Comparison of ENCODE assay signal across 8 mouse cellular contexts in the genomic region with DNA sequence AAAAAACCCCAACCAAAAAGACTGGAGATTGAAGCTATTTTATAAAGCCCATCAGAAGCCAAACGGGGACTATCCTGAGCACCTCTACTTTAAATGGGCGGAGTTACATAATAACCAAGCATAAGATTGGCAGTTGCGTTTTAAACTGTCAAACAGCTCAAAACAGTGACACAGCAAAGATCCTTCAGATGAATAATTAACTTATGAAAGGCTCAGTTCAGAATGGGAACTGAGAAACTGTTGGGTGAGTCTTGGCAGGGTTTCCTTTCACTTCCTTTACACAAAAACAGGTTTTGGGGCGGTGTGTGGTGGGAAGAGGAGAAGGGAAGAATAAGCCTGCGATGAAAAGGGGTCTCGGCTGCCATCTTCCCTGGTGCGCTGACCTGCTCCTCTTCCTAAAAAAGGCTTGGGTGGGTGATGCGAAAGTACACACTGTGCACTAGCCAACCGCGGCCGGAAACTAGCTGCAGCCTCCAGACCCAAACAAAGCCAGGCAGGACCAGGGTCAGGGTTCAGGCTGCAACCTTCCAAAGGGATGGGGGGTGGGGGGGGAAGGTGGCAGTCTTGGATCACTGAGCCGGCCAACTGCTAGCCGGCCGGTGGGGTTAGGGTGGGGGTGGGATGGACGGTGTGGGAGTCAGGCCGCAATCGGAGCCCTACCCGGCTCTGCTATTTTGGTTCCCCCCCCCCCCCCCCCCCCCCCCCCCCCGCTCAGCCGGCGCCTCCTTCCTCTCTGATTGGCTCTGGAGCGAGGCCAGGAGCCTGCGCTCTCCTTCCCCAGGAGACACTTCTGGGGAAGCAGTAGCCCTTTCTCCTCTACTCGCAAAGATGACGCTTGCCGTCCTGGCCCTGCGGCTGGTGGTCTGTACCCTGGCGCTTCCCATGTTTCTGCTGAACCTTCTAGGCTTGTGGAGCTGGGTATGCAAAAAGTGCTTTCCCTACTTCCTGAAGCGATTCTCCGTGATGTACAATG. TPM values are rescaled to one million over a fixed set of nuclear protein-coding genes. Genes with fewer than 3 reads are reported as not detected.
DNase-seq lines count a peak whose midpoint lies in the region; ATAC-seq and TF ChIP-seq lines count a peak whose summit lies in the region.

A gene (plus strand): TSS at position 122 of the 973 bp plus-strand sequence.

- peak within 1 kb of the TSS; percentile 88 for H3K4me2 ChIP-seq in heart, embryonic 12.5 days
- peak within 1 kb of the TSS; percentile 70 for H3K4me2 ChIP-seq in kidney, postnatal 0 days (ENCODE audit: low read length)

- H3K9ac ChIP-seq in heart, embryonic 12.5 days = peak within 1 kb of the TSS; percentile 77
- H3K9ac ChIP-seq in kidney, postnatal 0 days (ENCODE audit: low read depth, low read length) = peak within 1 kb of the TSS; percentile 63
- H3K9ac ChIP-seq in liver, adult 2 months (ENCODE audit: low read depth, low read length) = peak within 1 kb of the TSS; percentile 94

- ATAC-seq in erythroid progenitor cell, adult 5-6 weeks (replicated peaks; ENCODE audit: low FRiP score, poor library complexity, severe bottlenecking) = peak; percentile 75
- ATAC-seq in heart, embryonic 12.5 days (ENCODE audit: insufficient number of reproducible peaks, low FRiP score) = peak; percentile 87
- peak; percentile 81 for ATAC-seq in kidney, postnatal 0 days (replicated peaks; ENCODE audit: low FRiP score, low read depth)
- peak; percentile 78 for ATAC-seq in monocyte, adult 5-6 weeks (replicated peaks; ENCODE audit: insufficient number of reproducible peaks, low FRiP score, low TSS enrichment, poor library complexity, severe bottlenecking)

- TF ChIP-seq CTCF in kidney, postnatal 0 days (IDR thresholded peaks at IDR 0.05; ENCODE audit: low read depth) = no peak
- no peak for TF ChIP-seq CTCF in liver, adult 2 months (IDR thresholded peaks at IDR 0.05; ENCODE audit: low read depth, low read length)

- H3K4me3 ChIP-seq in brown adipose tissue, adult 24 weeks (ENCODE audit: insufficient read depth, low read depth, low read length) = peak within 1 kb of the TSS; percentile 70
- H3K4me3 ChIP-seq in heart, embryonic 12.5 days = peak within 1 kb of the TSS; percentile 57
- peak within 1 kb of the TSS; percentile 43 for H3K4me3 ChIP-seq in kidney, postnatal 0 days (replicated peaks; ENCODE audit: low read depth, low read length)
- peak within 1 kb of the TSS; percentile 94 for H3K4me3 ChIP-seq in liver, adult 2 months (ENCODE audit: insufficient read depth, low read depth, low read length)

- WGBS in heart, embryonic 12.5 days = 7% methylated on average over 22 of the region's 30 CpGs
- 2% methylated on average over 19 of the region's 30 CpGs for WGBS in kidney, postnatal 0 days
- WGBS in liver, adult 2 months = under 1% methylated on average over 24 of the region's 30 CpGs

- H3K27me3 ChIP-seq in heart, embryonic 12.5 days (replicated peaks) = 0 out of 2 replicates have a peak, but pooled peaks cover 5% of the 10 kb centered on the region
- H3K27me3 ChIP-seq in kidney, postnatal 0 days (ENCODE audit: insufficient read depth, low read length) = no peaks in the 10 kb centered on the region
- no peaks in the 10 kb centered on the region for H3K27me3 ChIP-seq in liver, adult 2 months (ENCODE audit: control insufficient read depth, insufficient read depth, low read length)

- no peaks in the 10 kb centered on the region for H3K9me3 ChIP-seq in heart, embryonic 12.5 days (replicated peaks)
- no peaks in the 10 kb centered on the region for H3K9me3 ChIP-seq in kidney, postnatal 0 days (replicated peaks; ENCODE audit: low read length)

- peak; percentile 98 for TF ChIP-seq POLR2A in liver, adult 2 months (IDR thresholded peaks at IDR 0.05; ENCODE audit: extremely low read depth, insufficient read depth, low read length)

- H3K79me2 ChIP-seq in liver, adult 2 months (ENCODE audit: control insufficient read depth, insufficient read depth, low read length) = peaks cover 12% of the 10 kb centered on the region; the same call in 1 of the 2 replicates

- DNase-seq in CD4-positive, CD25-positive, alpha-beta regulatory T cell, adult 2 months (ENCODE audit: low read depth, low spot score) = peak; percentile 70
- DNase-seq in kidney, postnatal 0 days (ENCODE audit: low spot score) = peak; percentile 87
- peak; percentile 96 for DNase-seq in liver, adult 2 months (ENCODE audit: extremely low read depth, low read depth, low spot score)
- peak; percentile 77 to 87 for DNase-seq in spleen, postnatal 4 days (ENCODE audit: low spot score in 2 of 2)

- H3K36me3 ChIP-seq in heart, embryonic 12.5 days = no peaks in the 10 kb centered on the region
- no peaks in the 10 kb centered on the region for H3K36me3 ChIP-seq in kidney, postnatal 0 days (ENCODE audit: insufficient read depth, low read length)
- peaks cover 7% of the 10 kb centered on the region; the same call in 1 of the 2 replicates for H3K36me3 ChIP-seq in liver, adult 2 months (ENCODE audit: control insufficient read depth, insufficient read depth, low read length)

- H3K27ac ChIP-seq in brown adipose tissue, adult 24 weeks (replicated peaks; ENCODE audit: low read depth, low read length) = peak within 1 kb of the TSS; percentile 66
- H3K27ac ChIP-seq in heart, embryonic 12.5 days (ENCODE audit: poor library complexity, severe bottlenecking) = peak within 1 kb of the TSS; percentile 82
- H3K27ac ChIP-seq in kidney, postnatal 0 days = peak within 1 kb of the TSS; percentile 93
- peak within 1 kb of the TSS; percentile 99 for H3K27ac ChIP-seq in liver, adult 2 months (replicated peaks; ENCODE audit: insufficient read depth, low read depth, low read length)

- peaks cover 4% of the 10 kb centered on the region; the same call in 1 of the 2 replicates for H3K4me1 ChIP-seq in brown adipose tissue, adult 24 weeks (ENCODE audit: control insufficient read depth, insufficient read depth, insufficient read length, low read length)
- 0 out of 2 replicates have a peak, but pooled peaks cover 5% of the 10 kb centered on the region for H3K4me1 ChIP-seq in heart, embryonic 12.5 days (replicated peaks)
- H3K4me1 ChIP-seq in kidney, postnatal 0 days (replicated peaks; ENCODE audit: insufficient read depth, low read length) = no peaks in the 10 kb centered on the region
- peaks cover 7% of the 10 kb centered on the region for H3K4me1 ChIP-seq in liver, adult 2 months (ENCODE audit: control insufficient read depth, insufficient read depth, low read length)

RNA-seq across cellular contexts. Expression of the gene that starts here (rescaled TPM):
- 231 and 236 TPM in 2 replicates for polyA plus RNA-seq in brown adipose tissue, adult 24 weeks (2012; ENCODE audit: insufficient read depth, insufficient read length, missing spikeins)
- 36.4 and 54.1 TPM in 2 replicates for total RNA-seq in erythroid progenitor cell, adult 5-6 weeks (2015; ENCODE audit: low replicate concordance)
- total RNA-seq in erythroid progenitor cell, adult 5-6 weeks (2017; ENCODE audit: low replicate concordance) = 117 and 127 TPM in 2 replicates
- polyA plus RNA-seq in heart, embryonic 12.5 days (2016; fragmentation: Nextera tagmentation; extraction: Ambion mirVana) = 3.1 and 3.8 TPM in 2 replicates
- polyA plus RNA-seq in kidney, postnatal 0 days (2015; fragmentation: Nextera tagmentation; extraction: Ambion mirVana) = 14.3 and 15.0 TPM in 2 replicates
- total RNA-seq in liver, adult 2 months (2014; rRNA removed) = 327 and 366 TPM in 2 replicates
- 201 TPM in 2 replicates for polyA plus RNA-seq in liver, adult 2 months (2012; rRNA removed)
- 53.6 to 87.9 TPM (median 82.4 TPM) in 3 replicates for total RNA-seq in monocyte, adult 5-6 weeks (2017)

Comparison
In these comparisons a context has a peak if more than half of its experiments do, and no peak if none do; other contexts are left out.
1. Peak in every context shown above with its lines: DNase-seq, ATAC-seq, H3K4me3 ChIP-seq and H3K27ac ChIP-seq.
2. RNA of the gene that starts here (polyA plus RNA-seq): 231 to 236 TPM in brown adipose tissue, adult 24 weeks and 201 TPM in liver, adult 2 months; 14.3 to 15.0 TPM in kidney, postnatal 0 days and 3.1 to 3.8 TPM in heart, embryonic 12.5 days; every median in the first group is over 10 times any median in the second.
3. H3K4me3 ChIP-seq: peak in every context shown above with its lines; median percentile 94 in liver, adult 2 months; 70 in brown adipose tissue, adult 24 weeks; 57 in heart, embryonic 12.5 days; 43 in kidney, postnatal 0 days.